Mouse (Mus musculus) CH12.LX (cell line): ENCODE results near the gene Baz2b. TPM values are rescaled to one million over a fixed set of nuclear protein-coding genes. Genes with fewer than 3 reads are reported as not detected.

Experiments used
- DNase-seq: peaks from one replicate; pipeline ENCODE4 v3.0.0-alpha.2; 2013; ENCODE audit errors: extremely low read depth
- H3K27ac ChIP-seq: 2 replicates; pipeline ENCODE4 v1.5.1; 2012; ENCODE audit warnings: low read depth, mild to moderate bottlenecking, control low read depth, moderate library complexity; ENCODE audit not compliant: insufficient read depth
- H3K27me3 ChIP-seq: replicated peaks from 2 replicates; pipeline ENCODE3; 2012; ENCODE audit warnings: inconsistent platforms
- H3K36me3 ChIP-seq, 2 experiments: replicated peaks in 1 of 2; 2 replicates each; pipeline versions ENCODE3 to v1.6.1; 2012; ENCODE audit warnings: inconsistent platforms in 1 of 2, low read length in 1 of 2, mild to moderate bottlenecking in 1 of 2, mixed read lengths in 1 of 2, moderate library complexity in 1 of 2; ENCODE audit not compliant: control insufficient read depth in 1 of 2, insufficient read depth in 1 of 2
- H3K4me1 ChIP-seq, 2 experiments: 2 replicates each; pipeline ENCODE4 v1.6.1; 2012; ENCODE audit warnings: inconsistent platforms in 1 of 2, moderate library complexity in 1 of 2; ENCODE audit not compliant: insufficient read depth in 2 of 2, control insufficient read depth in 1 of 2
- H3K4me2 ChIP-seq: 2 replicates; pipeline ENCODE4 v1.6.1; 2012; ENCODE audit warnings: low read depth, mild to moderate bottlenecking, control low read depth; ENCODE audit not compliant: poor library complexity, insufficient read depth, severe bottlenecking
- H3K4me3 ChIP-seq, 3 experiments: fragments of 150-350 bp in 1 of 3; sonication (generic) in 1 of 3; replicated peaks in 1 of 3; 2 replicates each; pipeline versions ENCODE3 to v1.5.1; 2011 to 2012; ENCODE audit warnings: low read depth in 2 of 3, low read length in 2 of 3, mild to moderate bottlenecking in 2 of 3, moderate library complexity in 2 of 3, control low read depth in 1 of 3, improper control_type of control experiment in 1 of 3, inconsistent platforms in 1 of 3, mixed read lengths in 1 of 3; ENCODE audit not compliant: poor library complexity in 1 of 3
- H3K79me2 ChIP-seq: replicated peaks from 2 replicates; pipeline ENCODE4 v1.6.1; 2012; ENCODE audit warnings: mild to moderate bottlenecking, moderate library complexity; ENCODE audit not compliant: control insufficient read depth, poor library complexity, insufficient read depth, severe bottlenecking; ENCODE audit errors: extremely low read depth
- H3K9ac ChIP-seq: 2 replicates; pipeline ENCODE4 v1.6.1; 2012; ENCODE audit warnings: low read depth, mild to moderate bottlenecking, control low read depth, moderate library complexity; ENCODE audit not compliant: insufficient read depth
- H3K9me3 ChIP-seq: replicated peaks from 2 replicates; pipeline ENCODE3; 2012; ENCODE audit warnings: low read length, inconsistent platforms, mixed read lengths
- BHLHE40 ChIP-seq: IDR thresholded peaks from 2 replicates; pipeline ENCODE4 v1.6.1; 2011; ENCODE audit warnings: mild to moderate bottlenecking, low read depth, low read length, improper control_type of control experiment
- CHD1 ChIP-seq: IDR thresholded peaks from 2 replicates; pipeline ENCODE4 v1.6.1; 2012; ENCODE audit warnings: low read depth, low read length, improper control_type of control experiment, inconsistent platforms
- ETS1 ChIP-seq: conservative IDR thresholded peaks from 2 replicates; pipeline ENCODE4 v1.6.1; 2012; ENCODE audit warnings: low read depth, mild to moderate bottlenecking, inconsistent platforms, low read length, improper control_type of control experiment, moderate library complexity
- JUN ChIP-seq: IDR thresholded peaks from 2 replicates; pipeline ENCODE4 v1.6.1; 2011; ENCODE audit warnings: low read depth, mild to moderate bottlenecking, low read length, improper control_type of control experiment, moderate library complexity; ENCODE audit not compliant: insufficient read depth
- KAT2A ChIP-seq: IDR thresholded peaks from 2 replicates; pipeline ENCODE4 v1.6.1; 2012; ENCODE audit warnings: low read length, improper control_type of control experiment, inconsistent platforms; ENCODE audit not compliant: insufficient replicate concordance
- NELFE ChIP-seq: IDR thresholded peaks from 2 replicates; pipeline ENCODE4 v1.6.1; 2011; ENCODE audit warnings: low read depth, low read length, improper control_type of control experiment
- NRF1 ChIP-seq: IDR thresholded peaks from 2 replicates; pipeline ENCODE4 v1.6.1; 2014; ENCODE audit warnings: low read depth, mild to moderate bottlenecking, inconsistent platforms, low read length, improper control_type of control experiment, moderate library complexity
- PAX5 ChIP-seq: IDR thresholded peaks from 2 replicates; pipeline ENCODE4 v1.6.1; 2012; ENCODE audit warnings: low read length, inconsistent platforms, mixed read lengths
- SIN3A ChIP-seq: IDR thresholded peaks from 2 replicates; pipeline ENCODE4 v1.6.1; 2012; ENCODE audit warnings: low read length, improper control_type of control experiment, inconsistent platforms
- TCF12 ChIP-seq: IDR thresholded peaks from 2 replicates; pipeline ENCODE4 v1.6.1; 2014; ENCODE audit warnings: low read depth, mild to moderate bottlenecking, inconsistent platforms, low read length, improper control_type of control experiment
- UBTF ChIP-seq: IDR thresholded peaks from 2 replicates; pipeline ENCODE4 v1.6.1; 2012; ENCODE audit warnings: low read depth, mild to moderate bottlenecking, inconsistent platforms, low read length, improper control_type of control experiment, moderate library complexity
- ZMIZ1 ChIP-seq: IDR thresholded peaks from 2 replicates; pipeline ENCODE4 v1.6.1; 2012; ENCODE audit warnings: low read depth, mild to moderate bottlenecking, inconsistent platforms, low read length, improper control_type of control experiment
- ZNF384 ChIP-seq: IDR thresholded peaks from 2 replicates; pipeline ENCODE4 v1.6.1; 2012; ENCODE audit warnings: low read depth, low read length, improper control_type of control experiment, inconsistent platforms
- dilution Hi-C: fragments of 300-500 bp; cut with MboI; formaldehyde crosslinking; loops from 2 replicates; pipeline ENCODE4 v1.14.3; 2020; ENCODE audit warnings: low sequenced_read_pairs; ENCODE audit not compliant: extremely low pct_unique_long_range_greater_than_20kb, extremely low pct_ligation_motif_present
- in situ Hi-C: fragments of 300-500 bp; cut with MboI; formaldehyde crosslinking; loops from 3 replicates; pipeline ENCODE4 v1.14.3; 2019; ENCODE audit warnings: low sequenced_read_pairs, low pct_ligation_motif_present, low pct_unique_long_range_greater_than_20kb, mixed read lengths
- polyA plus RNA-seq: library from polyadenylated mRNA; unstranded; fragments of >175 nt; gene quantifications from 2 replicates; pipeline ENCODE4 v1.2.1, GENCODE M21; 2012; ENCODE audit warnings: low read depth; ENCODE audit not compliant: insufficient read length
- total RNA-seq, 2 experiments: library from RNA; depleted of rRNA; stranded (reverse); fragments of 300-350 nt in 1 of 2; fragments of >200 nt in 1 of 2; gene quantifications; 2 replicates each; pipeline ENCODE4 v1.2.3; 2012 to 2014

The Baz2b gene
- total and polyA plus RNA-seq, 3 experiments, result 17.3 to 36.3 (median 31.9) TPM

DNA sequence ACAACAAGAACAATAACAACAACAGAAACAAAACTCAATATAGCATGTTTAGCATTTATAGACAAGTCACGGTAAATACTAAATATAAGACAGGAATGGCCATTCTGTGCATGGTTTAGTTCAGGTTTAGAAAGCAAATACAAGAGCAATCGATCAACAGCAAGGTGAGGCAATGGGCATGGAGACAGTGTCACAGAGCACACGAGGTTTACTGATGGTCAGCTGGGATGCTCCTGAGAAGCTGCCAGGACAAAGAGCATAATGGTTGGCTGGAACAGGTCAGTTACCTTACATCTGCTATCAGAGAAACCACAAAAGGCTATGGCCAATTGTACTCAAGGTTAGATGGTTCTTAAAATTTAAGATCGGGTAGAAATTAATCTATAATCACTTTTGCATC is 277.4 kb downstream of the Baz2b start:
- no peak overlapping the region for H3K4me2 ChIP-seq
- no peaks in the 10 kb centered on the region for H3K9me3 ChIP-seq
- H3K27ac ChIP-seq, result no peak overlapping the region
- H3K4me1 ChIP-seq, result peaks cover 0 to 22% of the 10 kb centered on the region in 2 experiments; a peak in 2 of 4 replicates
- H3K4me3 ChIP-seq, result no peak overlapping the region
- no peaks in the 10 kb centered on the region for H3K79me2 ChIP-seq
- H3K9ac ChIP-seq, result no peak overlapping the region
- DNase-seq, result no peak
- TF ChIP-seq CHD1, result no peak
- no peak for TF ChIP-seq JUN
- no peak for TF ChIP-seq NELFE
- TF ChIP-seq ZMIZ1, result no peak
- TF ChIP-seq KAT2A, result no peak
- no peaks in the 10 kb centered on the region for H3K27me3 ChIP-seq
- peaks cover 12 to 51% of the 10 kb centered on the region in 2 experiments for H3K36me3 ChIP-seq
- dilution Hi-C loops, result no loop called here
- in situ Hi-C loops, result no loop called here

DNA sequence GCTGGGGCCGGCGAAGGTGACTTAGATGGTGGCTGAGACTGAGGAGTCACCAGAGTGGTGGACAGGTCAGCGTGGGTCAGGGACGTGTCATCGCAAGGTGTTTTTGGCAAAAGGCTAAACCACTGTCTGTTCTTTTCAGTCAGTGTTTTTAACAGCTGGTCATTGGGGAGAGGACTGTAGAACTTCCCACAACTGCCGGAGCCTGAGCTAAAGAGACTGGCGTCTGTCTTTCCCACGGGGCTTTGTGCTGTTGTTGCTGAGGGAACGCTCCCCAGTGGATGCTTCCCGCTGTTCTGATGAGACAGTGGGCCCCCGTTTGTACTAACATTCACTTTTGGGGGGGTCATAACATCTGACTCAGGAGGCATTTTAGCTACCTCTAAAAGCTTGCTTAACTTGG is 296.0 kb downstream of the Baz2b start:
- Histone ChIP-seq H3K9me3 (no peaks in the 10 kb centered on the region), H3K4me3 (no peak overlapping the region), H3K79me2 (no peaks in the 10 kb centered on the region), H3K27ac (no peak overlapping the region), H3K27me3 (no peaks in the 10 kb centered on the region), H3K9ac (no peak overlapping the region), H3K4me2 (no peak overlapping the region), H3K4me1 (no peaks in the 10 kb centered on the region), H3K36me3 (peaks cover 60 to 95% of the 10 kb centered on the region in 2 experiments)
- TF ChIP-seq BHLHE40, result no peak
- no peak for TF ChIP-seq ETS1
- no peak for TF ChIP-seq PAX5
- no peak for TF ChIP-seq UBTF
- no peak for TF ChIP-seq NRF1
- no peak for TF ChIP-seq ZNF384
- no peak for TF ChIP-seq TCF12
- TF ChIP-seq SIN3A, result no peak
- dilution Hi-C loops, result no loop called here
- in situ Hi-C loops, result no loop called here
- no peak for DNase-seq

DNA sequence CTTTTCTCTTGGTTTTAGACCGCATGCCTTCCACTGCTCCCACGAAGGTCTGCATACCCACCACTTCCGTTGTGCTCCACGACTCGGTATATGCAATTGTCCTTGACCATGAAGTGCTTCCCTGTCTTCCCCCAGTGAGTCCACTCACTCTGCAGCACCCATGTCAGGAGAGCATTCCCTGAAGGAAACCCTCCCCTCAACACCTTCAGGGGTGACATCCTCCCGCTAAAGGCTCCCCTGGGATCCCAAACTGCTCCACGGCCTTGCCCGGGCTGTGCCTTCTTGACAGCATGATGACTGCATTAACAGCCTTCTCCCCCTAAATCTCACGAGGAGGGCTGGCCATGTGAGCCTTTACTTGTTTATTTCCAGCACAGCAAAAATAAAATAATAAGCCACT is 301.6 kb downstream of the Baz2b start:
- no peaks in the 10 kb centered on the region for H3K79me2 ChIP-seq
- no peaks in the 10 kb centered on the region for H3K4me1 ChIP-seq
- no peaks in the 10 kb centered on the region for H3K9me3 ChIP-seq
- no peak overlapping the region for H3K4me2 ChIP-seq
- H3K27ac ChIP-seq, result no peak overlapping the region
- TF ChIP-seq KAT2A, result no peak
- dilution Hi-C loops, result no loop called here
- H3K4me3 ChIP-seq, result no peak overlapping the region
- H3K27me3 ChIP-seq, result no peaks in the 10 kb centered on the region
- no peak for DNase-seq
- in situ Hi-C loops, result no loop called here
- H3K36me3 ChIP-seq, result peaks cover 60 to 85% of the 10 kb centered on the region in 2 experiments
- H3K9ac ChIP-seq, result no peak overlapping the region
